Mouse (Mus musculus) activated CD4-positive, CD25-positive, alpha-beta regulatory T cell (primary cell): ENCODE data around the gene Sp110. TPM values are rescaled to one million over a fixed set of nuclear protein-coding genes. Genes with fewer than 3 reads are reported as not detected.

Experiments
- polyA plus RNA-seq, 2 experiments: library from polyadenylated mRNA; unstranded; fragments of 100-300 nt; shearing (Covaris generic); gene quantifications; one replicate each; pipeline ENCODE4 v1.2.1; 2017

Sp110 gene
- 100 to 1,000 TPM; 219 to 268 TPM for polyA plus RNA-seq

DNA sequence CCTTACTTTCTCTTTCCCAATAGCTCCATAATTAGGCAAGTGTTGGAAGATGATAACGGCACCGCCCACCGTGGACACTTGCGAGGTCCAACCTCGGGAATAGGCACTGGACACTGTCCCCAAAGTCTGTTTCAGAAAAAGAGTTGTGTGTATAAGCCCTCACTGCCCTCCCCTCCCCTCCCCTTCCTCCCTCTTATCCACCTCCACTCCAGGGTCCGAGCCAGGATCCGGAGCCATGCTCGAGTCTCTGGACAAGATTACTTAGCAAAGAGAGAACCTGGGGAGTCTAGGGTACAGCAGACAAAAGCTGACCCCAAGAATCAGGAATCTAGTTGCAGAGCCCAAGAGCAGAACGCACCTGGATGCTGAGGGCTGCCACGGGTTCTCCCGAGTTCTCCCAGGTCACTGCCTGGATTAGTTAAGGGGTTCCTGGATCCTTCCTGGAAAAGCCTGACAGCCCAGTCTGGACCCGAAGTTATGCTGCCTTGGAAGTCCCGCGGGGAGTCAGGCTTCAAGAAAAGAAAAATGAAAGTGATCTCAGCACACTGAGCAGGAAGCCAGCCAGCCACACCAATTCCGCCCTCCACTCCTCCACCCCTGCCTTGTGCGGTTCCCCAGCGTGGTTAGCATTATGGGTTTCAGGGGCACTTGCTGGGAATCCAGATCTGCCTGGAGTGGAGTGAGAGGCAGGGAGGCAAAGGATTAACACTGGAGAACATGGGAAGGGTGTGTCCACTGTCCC is at the start of gene Sp110:
Gene Sp110 (minus strand): TSS at position 547 of the 742 bp plus-strand sequence.

GRCm38 (mm10) chr1:85600078-85600477 is 1.5 kb upstream of the Sp110 start, which contains the start of gene Sp140:
Sp140 (plus strand) TSS chr1:85600378.

DNA sequence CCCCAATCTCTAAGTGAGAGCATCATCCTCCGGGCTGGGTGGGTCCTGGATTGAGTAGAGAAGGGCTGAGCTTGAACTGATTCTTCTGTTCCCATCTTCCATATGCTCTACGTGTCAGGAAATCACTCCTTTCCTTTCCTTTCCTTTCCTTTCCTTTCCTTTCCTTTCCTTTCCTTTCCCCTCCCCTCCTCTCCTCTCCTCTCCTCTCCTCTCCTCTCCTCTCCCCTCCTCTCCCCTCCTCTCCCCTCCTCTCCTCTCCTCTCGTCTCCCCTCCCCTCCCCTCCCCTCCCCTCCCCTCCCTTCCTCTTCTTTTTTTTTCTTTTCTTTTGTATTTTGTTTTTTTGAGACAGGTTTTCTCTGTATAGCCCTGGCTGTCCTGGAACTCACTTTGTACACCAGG is 23.2 kb downstream of the Sp110 start, which contains the start of gene G530012D18Rik:
Gene G530012D18Rik (plus strand): TSS at position 301 of the 400 bp plus-strand sequence.

Other genes starting within 250 kb of the Sp110 start
- not detected for gene G530012D18Rik, start 23.1 kb downstream of the Sp110 start, polyA plus RNA-seq
- 10 to 100 TPM; 43.6 to 47.5 TPM for gene Sp140, start 1.6 kb upstream of the Sp110 start, polyA plus RNA-seq
- 100 to 1,000 TPM; 684 to 858 TPM for gene Sp100, start 51.2 kb upstream of the Sp110 start, polyA plus RNA-seq
- 10 to 100 TPM; 22.1 to 27.7 TPM for gene A630001G21Rik, start 179.8 kb upstream of the Sp110 start, polyA plus RNA-seq
- gene Cab39, start 194.6 kb upstream of the Sp110 start, polyA plus RNA-seq = 100 to 1,000 TPM; 208 to 269 TPM